Mouse (Mus musculus): Measurements from ENCODE around the gene Haus2. TPM values are rescaled to one million over a fixed set of nuclear protein-coding genes. Genes with fewer than 3 reads are reported as not detected.
A peak's percentile ranks its signal among the peaks of the same experiment; 100 is the strongest.
"Not testable (repeated sequence)": the region's sequence is repeated elsewhere in the genome, so short reads cannot be mapped to it uniquely, and the experiment has no call there.

Gene Haus2
- polyA plus RNA-seq (2014; fragmentation: Nextera tagmentation; extraction: Ambion mirVana), result 27.4 and 32.6 TPM in 2 replicates

DNA sequence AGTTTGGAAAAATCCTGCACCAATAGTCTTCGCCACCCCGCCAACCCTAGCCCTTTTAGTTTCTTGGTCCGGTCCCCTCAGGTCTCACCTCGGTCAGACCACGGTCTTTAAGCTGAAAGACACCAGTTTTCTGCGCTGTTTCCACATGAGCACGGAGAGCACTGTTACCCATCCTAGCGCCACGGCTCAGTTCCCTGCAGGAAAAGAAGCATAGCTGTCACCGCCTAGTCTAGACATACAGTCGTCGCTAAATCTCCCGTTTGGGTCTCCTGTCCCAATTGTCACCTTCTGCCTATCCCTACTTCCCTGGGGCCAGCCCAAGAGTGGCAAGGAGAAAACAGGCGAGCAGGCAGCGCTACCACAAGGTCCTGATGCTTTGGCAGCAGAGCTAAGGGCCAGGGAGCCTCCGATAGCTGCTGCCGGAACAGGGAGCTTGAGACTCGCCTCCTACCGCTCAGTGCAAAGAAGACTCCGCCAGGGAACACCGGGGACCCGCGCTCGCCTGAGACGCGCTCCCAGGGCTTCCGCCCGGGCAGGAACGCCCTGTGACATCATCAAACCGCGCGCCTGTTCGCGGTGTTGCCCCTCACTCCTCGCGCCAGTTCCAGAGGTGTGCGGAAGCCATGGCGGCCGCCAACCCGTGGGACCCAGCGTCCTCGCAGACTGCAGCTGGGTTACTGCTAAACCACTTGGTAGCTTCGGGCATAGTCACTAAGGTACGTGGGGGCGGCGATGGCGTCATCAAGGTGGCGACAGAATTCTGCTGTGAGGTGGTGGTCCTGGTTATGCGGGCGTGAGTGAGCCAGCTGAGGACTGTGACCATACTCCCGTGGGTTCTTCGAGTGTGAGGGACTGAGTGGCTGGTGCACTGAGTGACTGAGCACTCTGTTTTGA, at the start of gene Haus2, which contains the start of gene Lrrc57:
Gene Haus2, plus strand, starts transcription at position 554 of the 894 bp plus-strand sequence.
Gene Lrrc57, minus strand, starts transcription at position 691 of the 894 bp plus-strand sequence.
- Histone ChIP-seq H3K27me3 (ENCODE audit: control insufficient read depth, insufficient read depth, low read length) (no peaks in the 10 kb centered on the region), H3K9me3 (ENCODE audit: control insufficient read depth, low read length) (no peaks in the 10 kb centered on the region), H3K4me1 (ENCODE audit: control insufficient read depth, insufficient read depth, low read length) (peaks cover 7% of the 10 kb centered on the region), H3K4me3 (replicated peaks; ENCODE audit: low read depth, low read length) (peak within 1 kb of the TSS; percentile 83), H3K9ac (replicated peaks; ENCODE audit: low read length) (peak within 1 kb of the TSS; percentile 81), H3K27ac (replicated peaks; ENCODE audit: low read depth, low read length) (peak within 1 kb of the TSS; percentile 86), H3K36me3 (ENCODE audit: control insufficient read depth, insufficient read depth, low read length) (peaks cover 30% of the 10 kb centered on the region), H3K4me2 (ENCODE audit: low read length) (peak within 1 kb of the TSS; percentile 87)
- ATAC-seq (ENCODE audit: low FRiP score, low TSS enrichment) (peak; percentile 97), DNase-seq (peak; percentile 95)
- under 1% methylated on average over 52 of the region's 52 CpGs for WGBS

DNA sequence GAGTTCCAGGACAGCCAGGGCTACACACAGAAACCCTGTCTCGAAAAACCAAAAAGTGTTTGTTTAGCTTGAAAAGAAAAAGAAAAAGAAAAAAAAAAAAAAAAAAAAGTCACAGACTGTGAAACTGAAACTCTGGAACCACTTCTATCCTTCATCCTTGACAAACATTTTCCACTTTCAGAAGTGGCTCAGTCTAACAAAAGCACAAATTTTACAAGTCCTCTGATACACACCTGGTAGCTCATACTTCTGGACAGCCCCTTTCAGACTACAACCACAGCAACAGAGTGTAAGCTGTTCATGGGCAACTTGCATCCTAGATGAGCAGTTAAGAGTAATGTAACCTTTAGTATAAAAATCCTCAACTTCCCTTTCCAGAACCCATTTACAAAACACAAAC, 47.7 kb upstream of the Haus2 start:
- Histone ChIP-seq H3K4me2 (ENCODE audit: low read length) (no peak overlapping the region), H3K9ac (replicated peaks; ENCODE audit: low read length) (no peak overlapping the region), H3K27ac (replicated peaks; ENCODE audit: low read depth, low read length) (no peak overlapping the region), H3K36me3 (ENCODE audit: control insufficient read depth, insufficient read depth, low read length) (no peaks in the 10 kb centered on the region), H3K4me3 (replicated peaks; ENCODE audit: low read depth, low read length) (no peak overlapping the region), H3K27me3 (ENCODE audit: control insufficient read depth, insufficient read depth, low read length) (no peaks in the 10 kb centered on the region), H3K4me1 (ENCODE audit: control insufficient read depth, insufficient read depth, low read length) (peaks cover 7% of the 10 kb centered on the region), H3K9me3 (ENCODE audit: control insufficient read depth, low read length) (no peaks in the 10 kb centered on the region)
- no peak for ATAC-seq (ENCODE audit: low FRiP score, low TSS enrichment)
- no peak for DNase-seq
- WGBS, result 95% methylated on average over 1 of the region's 1 CpGs

DNA sequence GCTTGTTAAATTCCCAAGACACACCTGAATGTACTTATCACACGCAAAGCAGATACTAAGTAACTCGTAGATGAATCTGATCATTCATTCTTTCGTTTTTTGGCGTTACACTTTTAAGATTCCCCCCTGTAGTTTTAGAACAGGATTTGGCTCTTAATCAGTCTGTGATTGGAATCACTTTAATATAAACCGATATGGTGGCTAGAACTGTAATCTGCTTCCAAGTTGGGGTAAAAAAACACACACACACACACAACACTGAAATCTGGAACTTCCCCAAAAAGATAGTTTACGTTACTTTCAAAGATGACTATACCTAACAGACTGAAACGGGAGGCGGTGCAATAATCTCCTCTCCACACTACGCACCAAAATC, 46.3 kb upstream of the Haus2 start:
- DNase-seq (no peak), ATAC-seq (ENCODE audit: low FRiP score, low TSS enrichment) (no peak)
- WGBS, result 25% methylated on average over 9 of the region's 9 CpGs
- peaks cover 10% of the 10 kb centered on the region for H3K4me1 ChIP-seq (ENCODE audit: control insufficient read depth, insufficient read depth, low read length)
- H3K27ac ChIP-seq (replicated peaks; ENCODE audit: low read depth, low read length), result 0 out of 2 replicates have a peak overlapping the region, but pooled peaks have one; percentile 83
- peak overlapping the region; percentile 92 for H3K4me3 ChIP-seq (replicated peaks; ENCODE audit: low read depth, low read length)
- peak overlapping the region; percentile 91 for H3K9ac ChIP-seq (replicated peaks; ENCODE audit: low read length)
- no peaks in the 10 kb centered on the region for H3K36me3 ChIP-seq (ENCODE audit: control insufficient read depth, insufficient read depth, low read length)
- peak overlapping the region; percentile 81 for H3K4me2 ChIP-seq (ENCODE audit: low read length)
- H3K27me3 ChIP-seq (ENCODE audit: control insufficient read depth, insufficient read depth, low read length), result no peaks in the 10 kb centered on the region
- no peaks in the 10 kb centered on the region for H3K9me3 ChIP-seq (ENCODE audit: control insufficient read depth, low read length)

DNA sequence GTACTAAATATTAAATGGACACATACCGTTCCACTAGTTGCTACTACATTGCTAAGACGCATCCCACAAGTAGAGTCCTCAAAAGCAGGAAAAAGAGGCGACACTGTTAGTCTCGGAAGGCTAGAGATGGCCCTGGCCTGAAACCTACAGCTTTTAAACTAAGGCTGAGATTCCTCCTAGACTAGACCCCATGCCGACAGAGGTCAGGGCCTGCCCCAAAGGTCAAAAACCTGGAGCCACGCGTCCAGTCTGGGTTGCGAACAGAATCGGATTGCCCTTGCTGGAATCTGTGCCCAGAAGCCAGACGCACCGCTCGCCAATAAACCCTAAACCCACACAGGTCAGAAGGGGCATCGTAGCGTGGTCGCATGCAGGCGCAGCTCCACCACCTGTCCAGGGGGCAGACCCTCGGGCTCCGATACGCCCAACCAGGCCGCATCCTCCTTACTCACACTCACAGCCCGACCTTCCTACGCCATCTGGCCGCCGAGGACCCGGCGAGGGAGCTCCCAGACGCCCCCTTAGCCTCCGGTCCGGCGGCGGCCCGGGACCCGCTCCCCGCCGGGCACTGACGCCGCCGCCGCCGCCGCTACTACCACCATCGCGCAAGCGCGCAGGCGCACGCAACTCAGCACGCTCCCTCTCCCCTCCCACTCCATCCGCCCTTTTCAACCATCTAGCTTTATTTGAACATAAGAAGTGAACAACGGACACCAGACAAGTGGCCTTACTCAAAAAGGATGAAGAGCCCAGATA, 45.8 kb upstream of the Haus2 start, which contains the start of gene Zfp106:
Gene Zfp106, minus strand, starts transcription at position 609 of the 756 bp plus-strand sequence.
- peak within 1 kb of the TSS; percentile 81 for H3K4me2 ChIP-seq (ENCODE audit: low read length)
- DNase-seq (peak; percentile 94), ATAC-seq (ENCODE audit: low FRiP score, low TSS enrichment) (peak; percentile 89)
- no peaks in the 10 kb centered on the region for H3K27me3 ChIP-seq (ENCODE audit: control insufficient read depth, insufficient read depth, low read length)
- no peaks in the 10 kb centered on the region for H3K9me3 ChIP-seq (ENCODE audit: control insufficient read depth, low read length)
- no peaks in the 10 kb centered on the region for H3K36me3 ChIP-seq (ENCODE audit: control insufficient read depth, insufficient read depth, low read length)
- under 1% methylated on average over 50 of the region's 50 CpGs for WGBS
- peak within 1 kb of the TSS; percentile 83 for H3K27ac ChIP-seq (replicated peaks; ENCODE audit: low read depth, low read length)
- peak within 1 kb of the TSS; percentile 91 for H3K9ac ChIP-seq (replicated peaks; ENCODE audit: low read length)
- H3K4me3 ChIP-seq (replicated peaks; ENCODE audit: low read depth, low read length), result peak within 1 kb of the TSS; percentile 92
- peaks cover 14% of the 10 kb centered on the region for H3K4me1 ChIP-seq (ENCODE audit: control insufficient read depth, insufficient read depth, low read length)

DNA sequence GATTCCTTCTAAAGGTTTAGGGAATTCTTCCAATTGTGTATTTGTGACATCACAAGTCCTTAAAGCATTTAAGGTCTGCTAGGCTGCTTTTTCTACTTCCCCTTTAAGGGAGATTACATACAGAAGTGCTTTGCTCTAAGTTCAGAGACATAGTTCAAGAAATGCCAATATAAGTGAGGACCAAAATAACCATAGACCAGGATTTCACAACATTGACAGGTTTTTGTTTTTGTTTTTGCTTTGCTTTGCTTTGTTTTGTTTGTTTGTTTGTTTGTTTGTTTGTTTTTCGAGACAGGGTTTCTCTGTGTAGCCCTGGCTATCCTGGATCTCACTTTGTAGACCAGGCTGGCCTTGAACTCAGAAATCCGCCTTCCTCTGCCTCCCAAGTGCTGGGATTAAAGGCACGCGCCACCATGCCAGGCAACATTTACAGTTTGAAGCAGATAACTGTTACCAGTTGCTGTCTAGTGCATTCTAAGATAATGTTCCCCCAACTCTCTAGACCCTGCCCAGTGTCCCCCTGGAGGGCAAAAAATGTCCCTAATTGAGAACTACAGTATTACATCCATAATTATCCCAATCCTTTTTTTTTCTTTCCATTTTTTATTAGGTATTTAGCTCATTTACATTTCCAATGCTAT, 44.5 kb upstream of the Haus2 start:
- H3K9me3 ChIP-seq (ENCODE audit: control insufficient read depth, low read length); H3K27ac ChIP-seq (replicated peaks; ENCODE audit: low read depth, low read length); H3K4me3 ChIP-seq (replicated peaks; ENCODE audit: low read depth, low read length); H3K27me3 ChIP-seq (ENCODE audit: control insufficient read depth, insufficient read depth, low read length); H3K9ac ChIP-seq (replicated peaks; ENCODE audit: low read length); H3K4me2 ChIP-seq (ENCODE audit: low read length); H3K36me3 ChIP-seq (ENCODE audit: control insufficient read depth, insufficient read depth, low read length); DNase-seq; ATAC-seq (ENCODE audit: low FRiP score, low TSS enrichment): not testable (repeated sequence)
- peaks cover 17% of the 10 kb centered on the region for H3K4me1 ChIP-seq (ENCODE audit: control insufficient read depth, insufficient read depth, low read length)
- 95% methylated on average over 4 of the region's 4 CpGs for WGBS

DNA sequence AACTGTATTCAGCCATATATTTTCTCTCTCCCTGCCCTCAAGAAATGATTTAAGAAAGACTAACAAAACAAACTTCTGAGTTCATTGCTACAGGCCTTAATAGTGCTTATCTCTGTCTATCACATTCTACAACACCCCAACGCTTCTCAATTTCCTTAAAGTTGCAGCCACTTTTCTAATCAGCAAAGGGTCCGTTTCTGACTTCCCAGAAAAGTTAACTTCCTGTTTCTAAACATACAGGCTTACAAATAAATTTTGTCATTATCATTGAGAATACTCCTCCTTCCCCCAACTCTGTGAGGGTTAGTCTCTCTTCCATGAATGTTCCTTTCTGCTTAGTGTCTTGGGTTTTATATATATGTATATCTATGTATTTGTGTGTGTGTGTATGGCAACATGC, 43.8 kb upstream of the Haus2 start:
- no peak overlapping the region for H3K4me3 ChIP-seq (replicated peaks; ENCODE audit: low read depth, low read length)
- DNase-seq, result no peak
- no peaks in the 10 kb centered on the region for H3K36me3 ChIP-seq (ENCODE audit: control insufficient read depth, insufficient read depth, low read length)
- no peak for ATAC-seq (ENCODE audit: low FRiP score, low TSS enrichment)
- H3K4me1 ChIP-seq (ENCODE audit: control insufficient read depth, insufficient read depth, low read length), result peaks cover 17% of the 10 kb centered on the region
- H3K27ac ChIP-seq (replicated peaks; ENCODE audit: low read depth, low read length), result no peak overlapping the region
- WGBS, result 95% methylated on average over 2 of the region's 2 CpGs
- no peaks in the 10 kb centered on the region for H3K27me3 ChIP-seq (ENCODE audit: control insufficient read depth, insufficient read depth, low read length)
- H3K9ac ChIP-seq (replicated peaks; ENCODE audit: low read length), result no peak overlapping the region
- H3K9me3 ChIP-seq (ENCODE audit: control insufficient read depth, low read length), result no peaks in the 10 kb centered on the region
- no peak overlapping the region for H3K4me2 ChIP-seq (ENCODE audit: low read length)

DNA sequence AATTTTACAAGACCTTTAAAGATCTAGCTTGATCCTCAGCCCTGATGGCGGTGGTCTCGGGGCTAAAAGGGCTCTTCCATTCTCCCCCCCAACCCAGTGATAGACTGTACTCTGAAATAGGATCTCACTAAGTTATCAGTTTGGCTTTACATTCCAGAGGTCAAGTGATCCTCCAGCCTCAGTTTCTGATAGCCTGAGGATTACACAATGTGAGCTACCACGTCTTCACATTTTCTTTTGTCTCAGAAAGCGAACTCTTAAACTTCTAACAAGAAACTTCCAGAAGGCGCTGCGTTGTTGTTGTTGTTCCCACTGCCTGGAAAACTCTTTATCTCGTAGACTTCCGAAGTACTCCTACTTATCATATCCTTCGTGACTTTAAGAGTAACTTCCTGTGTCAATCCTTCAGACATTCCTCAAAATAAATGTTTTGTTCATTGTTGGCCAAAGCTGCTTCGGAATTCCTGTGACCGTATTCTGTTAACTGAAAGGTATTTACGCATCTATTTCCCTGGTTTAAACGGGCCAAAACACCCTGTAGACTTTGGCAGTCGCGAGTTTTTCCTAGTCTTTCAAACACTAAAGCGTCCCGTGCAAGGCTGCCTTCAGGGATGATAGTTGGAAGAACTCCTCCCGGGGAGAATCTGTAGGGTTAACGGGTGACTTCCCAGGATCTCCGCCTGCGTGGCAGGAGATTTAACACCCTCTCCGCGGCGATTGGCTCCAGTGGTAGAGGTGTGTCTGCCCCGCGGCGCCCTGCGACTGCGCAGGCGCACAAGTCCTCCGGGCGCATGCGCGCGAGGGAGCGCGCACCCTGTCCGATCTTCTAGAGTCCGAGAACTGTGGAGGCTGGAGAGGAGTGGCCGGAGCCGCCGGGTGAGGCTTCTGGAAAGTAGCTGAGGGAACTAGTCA, 42.0 kb upstream of the Haus2 start, which contains the start of gene Snap23:
Gene Snap23, plus strand, starts transcription at position 786 of the 912 bp plus-strand sequence.
- peak within 1 kb of the TSS; percentile 56; the same call in 1 of the 2 replicates for H3K27ac ChIP-seq (replicated peaks; ENCODE audit: low read depth, low read length)
- H3K36me3 ChIP-seq (ENCODE audit: control insufficient read depth, insufficient read depth, low read length), result no peaks in the 10 kb centered on the region
- peak within 1 kb of the TSS; percentile 76 for H3K9ac ChIP-seq (replicated peaks; ENCODE audit: low read length)
- peak within 1 kb of the TSS; percentile 76 for H3K4me3 ChIP-seq (replicated peaks; ENCODE audit: low read depth, low read length)
- ATAC-seq (ENCODE audit: low FRiP score, low TSS enrichment) (peak; percentile 87), DNase-seq (peak; percentile 97)
- H3K27me3 ChIP-seq (ENCODE audit: control insufficient read depth, insufficient read depth, low read length), result no peaks in the 10 kb centered on the region
- 2% methylated on average over 42 of the region's 42 CpGs for WGBS
- no peaks in the 10 kb centered on the region for H3K9me3 ChIP-seq (ENCODE audit: control insufficient read depth, low read length)
- peaks cover 17% of the 10 kb centered on the region for H3K4me1 ChIP-seq (ENCODE audit: control insufficient read depth, insufficient read depth, low read length)
- H3K4me2 ChIP-seq (ENCODE audit: low read length), result peak within 1 kb of the TSS; percentile 61
